Mouse (Mus musculus) embryo, embryonic 10 days (tissue): ENCODE data around the gene Coq10b.
"Not testable (repeated sequence)": the region's sequence is repeated elsewhere in the genome, so short reads cannot be mapped to it uniquely, and the experiment has no call there.

Source experiments
- DNase-seq: peaks from one replicate; pipeline ENCODE4 v3.0.0-alpha.2; 2015; ENCODE audit warnings: low spot score

Gene Coq10b

GRCm38 (mm10) chr1:55052355-55052953, at the start of gene Coq10b:
Coq10b (plus strand) TSS chr1:55052770.
- DNase-seq, result peak; percentile 100

- not testable (repeated sequence) for DNase-seq
These were observed 44.3 kb upstream of the Coq10b start for GRCm38 (mm10) chr1:55008313-55008712.

GRCm38 (mm10) chr1:55012513-55012912, 40.1 kb upstream of the Coq10b start:
- no peak for DNase-seq

- no peak for DNase-seq
These were observed 30.7 kb upstream of the Coq10b start for GRCm38 (mm10) chr1:55021907-55022306.

GRCm38 (mm10) chr1:55025656-55026430, 26.7 kb upstream of the Coq10b start:
- peak; percentile 44 for DNase-seq

GRCm38 (mm10) chr1:55026444-55027252, 25.9 kb upstream of the Coq10b start:
- DNase-seq, result peak; percentile 30

GRCm38 (mm10) chr1:55027253-55027801, 25.2 kb upstream of the Coq10b start, which contains the start of gene Sf3b1:
Sf3b1 (minus strand) TSS chr1:55027481.
- peak; percentile 98 for DNase-seq

GRCm38 (mm10) chr1:55027966-55028365, 24.6 kb upstream of the Coq10b start:
- DNase-seq, result no peak

GRCm38 (mm10) chr1:55028512-55029249, 23.9 kb upstream of the Coq10b start:
- DNase-seq, result no peak

GRCm38 (mm10) chr1:55029446-55029845, 23.1 kb upstream of the Coq10b start:
- DNase-seq, result no peak

GRCm38 (mm10) chr1:55031026-55031779, 21.4 kb upstream of the Coq10b start:
- no peak for DNase-seq

GRCm38 (mm10) chr1:55039944-55040343, 12.6 kb upstream of the Coq10b start:
- DNase-seq, result no peak

- no peak for DNase-seq
These were observed 10.9 kb upstream of the Coq10b start for GRCm38 (mm10) chr1:55041691-55042090.

GRCm38 (mm10) chr1:55042246-55042645, 10.3 kb upstream of the Coq10b start:
- DNase-seq, result no peak

GRCm38 (mm10) chr1:55043164-55043563, 9.4 kb upstream of the Coq10b start:
- no peak for DNase-seq

- no peak for DNase-seq
These were observed 3.6 kb upstream of the Coq10b start for GRCm38 (mm10) chr1:55048841-55049587.

GRCm38 (mm10) chr1:55051671-55052070, 899 bp upstream of the Coq10b start:
- DNase-seq, result no peak

GRCm38 (mm10) chr1:55053005-55053404, 435 bp downstream of the Coq10b start:
- DNase-seq, result peak; percentile 57

GRCm38 (mm10) chr1:55053596-55053995, 1.0 kb downstream of the Coq10b start:
- no peak for DNase-seq
